26 mouse cellular contexts compared by ENCODE assay signal in the genomic region with DNA sequence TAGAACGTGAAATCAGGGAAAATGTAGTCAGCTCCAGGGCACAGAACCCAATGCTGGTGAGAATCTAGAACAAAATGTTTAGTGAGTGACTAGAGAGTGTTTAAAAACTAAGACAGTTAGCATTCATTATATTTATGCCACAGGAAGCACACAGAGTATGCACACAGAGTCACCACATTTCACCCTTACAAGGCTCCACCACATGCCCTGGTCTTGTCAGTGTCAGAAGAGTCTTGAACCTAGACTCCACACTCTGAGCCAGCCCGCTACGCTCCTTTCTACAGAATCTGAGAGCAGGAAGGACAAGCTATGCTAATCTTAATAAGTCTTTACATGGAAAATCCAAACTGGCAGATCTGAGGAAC.
A peak's percentile ranks its signal among the peaks of the same experiment; 100 is the strongest.
DNase-seq lines count a peak whose midpoint lies in the region; TF ChIP-seq lines count a peak whose summit lies in the region.
"Had no signal": no experiment of that assay in that cellular context is flagged by ENCODE, and none has a peak within 500 bp of the region (broad histone marks: within the 10 kb centered on the region; RNA-seq: fewer than 3 reads in every experiment).

No protein-coding gene starts in this region.

- H3K27me3 ChIP-seq in testis, adult 2 months (ENCODE audit: control insufficient read depth, insufficient read depth, low read length) = no peaks in the 10 kb centered on the region
- no peaks in the 10 kb centered on the region for H3K27me3 ChIP-seq in ES-Bruce4 (ENCODE audit: control insufficient read depth, insufficient read depth, low read length, poor library complexity, severe bottlenecking)
- H3K27me3 ChIP-seq in thymus, adult 2 months (ENCODE audit: control insufficient read depth, insufficient read depth, low read length) = no peaks in the 10 kb centered on the region
- H3K27me3 ChIP-seq: embryonic facial prominence, embryonic 12.5 days; embryonic facial prominence, embryonic 15.5 days; heart, embryonic 12.5 days; heart, embryonic 15.5 days; intestine, embryonic 15.5 days; Patski had no signal

- TF ChIP-seq POLR2A in testis, adult 2 months (IDR thresholded peaks at IDR 0.05; ENCODE audit: control insufficient read depth, low read depth, low read length) = no peak
- no peak for TF ChIP-seq POLR2A in ES-Bruce4 (IDR thresholded peaks at IDR 0.05; ENCODE audit: insufficient read depth, low read length)
- no peak for TF ChIP-seq POLR2A in thymus, adult 2 months (IDR thresholded peaks at IDR 0.05; ENCODE audit: control insufficient read depth, extremely low read depth, insufficient read depth, low read length, poor library complexity)

- H3K36me3 ChIP-seq in testis, adult 2 months (ENCODE audit: control insufficient read depth, insufficient read depth, low read length) = no peaks in the 10 kb centered on the region
- no peaks in the 10 kb centered on the region for H3K36me3 ChIP-seq in ES-Bruce4 (ENCODE audit: control insufficient read depth, insufficient read depth, low read length, poor library complexity, severe bottlenecking)
- no peaks in the 10 kb centered on the region for H3K36me3 ChIP-seq in thymus, adult 2 months (ENCODE audit: control insufficient read depth, insufficient read depth, low read length)
- H3K36me3 ChIP-seq: embryonic facial prominence, embryonic 12.5 days; embryonic facial prominence, embryonic 15.5 days; heart, embryonic 12.5 days; heart, embryonic 15.5 days; intestine, embryonic 15.5 days had no signal

- TF ChIP-seq EP300 in ES-Bruce4 (IDR thresholded peaks at IDR 0.05; ENCODE audit: insufficient read depth, low read depth, low read length) = no peak

- H3K9me3 ChIP-seq in ES-Bruce4 (replicated peaks; ENCODE audit: control insufficient read depth, insufficient read depth, low read length, poor library complexity, severe bottlenecking) = peaks cover 4% of the 10 kb centered on the region; the same call in 1 of the 2 replicates
- H3K9me3 ChIP-seq: embryonic facial prominence, embryonic 12.5 days; embryonic facial prominence, embryonic 15.5 days; heart, embryonic 15.5 days; intestine, embryonic 15.5 days had no signal

- peaks cover 3% of the 10 kb centered on the region; the same call in 1 of the 2 replicates for H3K4me1 ChIP-seq in testis, adult 2 months (ENCODE audit: control insufficient read depth, insufficient read depth, low read length)
- H3K4me1 ChIP-seq in ES-Bruce4 (ENCODE audit: control insufficient read depth, insufficient read depth, low read length) = no peaks in the 10 kb centered on the region
- H3K4me1 ChIP-seq in thymus, adult 2 months (replicated peaks; ENCODE audit: control insufficient read depth, insufficient read depth, low read length) = peaks cover 14% of the 10 kb centered on the region
- H3K4me1 ChIP-seq: embryonic facial prominence, embryonic 12.5 days; embryonic facial prominence, embryonic 15.5 days; heart, embryonic 12.5 days; heart, embryonic 15.5 days; intestine, embryonic 15.5 days had no signal

- H3K9ac ChIP-seq in ES-Bruce4 (ENCODE audit: low read depth, poor library complexity, severe bottlenecking) = peak overlapping the region; percentile 60
- H3K9ac ChIP-seq: embryonic facial prominence, embryonic 12.5 days; embryonic facial prominence, embryonic 15.5 days; forebrain, postnatal 0 days; heart, embryonic 12.5 days; heart, embryonic 15.5 days; hindbrain, embryonic 14.5 days; intestine, embryonic 15.5 days had no signal

- WGBS in thymus, adult 2 months = 85% methylated on average over 3 of the region's 3 CpGs

- peak overlapping the region; percentile 64 for H3K4me3 ChIP-seq in testis, adult 2 months (ENCODE audit: control insufficient read depth, low read depth, low read length)
- peak overlapping the region; percentile 27 for H3K4me3 ChIP-seq in ES-Bruce4 (ENCODE audit: low read depth, low read length)
- H3K4me3 ChIP-seq in thymus, adult 2 months (ENCODE audit: control insufficient read depth, insufficient read depth, low read length) = no peak overlapping the region
- H3K4me3 ChIP-seq: embryonic facial prominence, embryonic 12.5 days; embryonic facial prominence, embryonic 15.5 days; heart, embryonic 12.5 days; heart, embryonic 15.5 days; intestine, embryonic 15.5 days had no signal

- DNase-seq in testis, postnatal 14 days (ENCODE audit: low spot score) = no peak
- DNase-seq in induced T-regulatory cell, adult 2 months (ENCODE audit: low read depth) = peak; percentile 69
- DNase-seq in heart, postnatal 4 days = no peak
- no peak for DNase-seq in frontal cortex, postnatal 10 days (ENCODE audit: low spot score in 2 of 2)
- DNase-seq in thymus, adult 2 months = no peak
- DNase-seq: adrenal gland, adult 2 months; adrenal gland, postnatal 14 days; cerebellum, adult 11 months; cerebellum, adult 2 months; cerebellum, adult 9-11 months; cerebellum, postnatal 25 days; forebrain, postnatal 0 days; gastrocnemius, postnatal 25 days; heart, adult 18-20 months; heart, postnatal 10 days; heart, postnatal 36 days had no signal

- H3K27ac ChIP-seq in testis, adult 2 months (ENCODE audit: control insufficient read depth, insufficient read depth, low read depth, low read length) = no peak overlapping the region
- no peak overlapping the region for H3K27ac ChIP-seq in ES-Bruce4 (ENCODE audit: insufficient read depth, low read length)
- no peak overlapping the region for H3K27ac ChIP-seq in thymus, adult 2 months (ENCODE audit: control insufficient read depth, insufficient read depth, low read length)
- H3K27ac ChIP-seq: embryonic facial prominence, embryonic 12.5 days; embryonic facial prominence, embryonic 15.5 days; heart, embryonic 15.5 days; hindbrain, embryonic 14.5 days; hindbrain, postnatal 0 days; intestine, embryonic 15.5 days had no signal

- no peak for TF ChIP-seq CTCF in testis, adult 2 months (IDR thresholded peaks at IDR 0.05; ENCODE audit: control insufficient read depth, insufficient read depth, insufficient replicate concordance, low read depth, low read length)
- no peak for TF ChIP-seq CTCF in ES-Bruce4 (IDR thresholded peaks at IDR 0.05; ENCODE audit: low read depth, low read length)
- TF ChIP-seq CTCF in thymus, adult 2 months (IDR thresholded peaks at IDR 0.05; ENCODE audit: borderline replicate concordance, control insufficient read depth, extremely low read depth, insufficient read depth, low read length, poor library complexity) = no peak
